Mouse (Mus musculus): ENCODE measurements around the gene Stk39.

Stk39 gene

DNA sequence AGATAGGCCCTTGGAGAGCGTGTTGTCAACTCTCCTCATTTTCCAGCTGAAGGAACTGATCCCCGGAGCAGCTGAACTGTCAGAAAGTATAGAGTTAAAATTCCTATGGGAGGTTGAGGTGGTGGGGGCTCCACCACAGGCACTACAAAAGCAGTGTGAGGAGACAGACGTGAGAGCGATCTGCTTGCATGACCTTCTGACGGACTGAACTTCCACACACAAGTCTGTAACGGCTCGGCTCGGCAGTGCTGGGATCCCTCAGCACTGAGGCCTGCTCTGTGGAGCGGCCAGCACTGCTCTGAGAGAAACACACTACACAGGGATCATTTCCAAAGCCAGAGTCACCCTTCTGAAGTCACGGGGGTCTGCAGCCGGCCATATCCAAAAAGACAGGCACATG is 92.4 kb downstream of the Stk39 start:
- no peak for DNase-seq

DNA sequence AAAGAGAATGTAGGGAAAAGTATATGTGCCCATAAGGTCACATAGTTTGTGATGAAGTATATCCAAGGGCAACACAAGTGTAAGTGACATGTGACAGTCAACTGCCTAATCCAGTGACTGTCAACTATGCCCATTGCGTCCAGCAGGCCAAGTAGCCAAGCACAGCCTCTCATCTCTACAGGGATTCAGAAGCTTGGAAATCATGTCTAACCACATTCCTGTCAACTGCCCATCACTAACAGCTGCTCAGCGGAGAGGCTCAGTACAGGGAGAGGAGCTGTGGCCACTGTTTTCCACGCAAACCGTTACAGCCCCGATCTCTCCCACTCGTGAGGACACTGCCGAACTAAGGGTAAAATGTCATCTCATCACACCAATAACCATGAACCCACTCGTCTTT is 93.7 kb downstream of the Stk39 start:
- no peak for DNase-seq

DNA sequence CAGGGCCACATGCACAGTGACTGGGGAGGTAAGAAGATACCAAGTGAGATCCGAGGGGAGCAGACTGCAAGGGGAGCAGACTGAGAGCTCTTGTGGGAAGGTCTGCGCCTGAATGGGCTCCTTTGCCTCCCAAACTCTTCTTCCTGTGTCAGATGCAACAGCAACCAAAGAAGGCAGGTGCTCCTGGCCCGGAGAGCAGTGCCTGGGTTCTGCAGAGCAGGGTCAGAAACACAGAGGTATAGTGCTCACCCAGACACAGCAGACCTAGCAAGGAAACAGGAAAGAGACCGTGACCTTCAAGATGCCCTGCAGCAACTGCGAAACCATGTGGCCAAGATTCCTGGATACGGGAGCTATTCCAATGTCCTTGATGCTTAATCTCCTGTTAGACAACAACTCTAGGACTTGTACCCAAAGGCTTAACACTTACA is 94.8 kb downstream of the Stk39 start:
- peak; percentile 82 for DNase-seq

DNA sequence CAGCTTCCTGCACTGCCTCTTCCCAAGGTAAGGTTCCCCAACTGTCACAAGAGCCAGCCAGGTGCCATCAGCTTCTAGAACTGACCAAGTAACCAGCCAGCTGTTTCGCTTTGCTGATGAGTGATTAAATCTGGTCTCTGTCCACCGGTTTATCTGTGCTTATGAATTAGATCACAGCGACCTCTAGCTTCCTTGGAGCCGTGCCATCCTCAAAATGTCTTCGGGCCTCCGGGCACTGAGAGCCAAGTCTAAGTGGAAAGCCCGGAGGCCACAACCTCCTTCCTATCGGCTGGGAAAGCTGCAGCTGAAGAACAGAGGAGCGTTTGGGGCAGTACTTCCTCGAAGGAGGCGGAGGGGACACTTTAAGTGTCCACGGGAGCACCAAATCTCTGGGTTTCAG is 95.4 kb downstream of the Stk39 start:
- peak; percentile 43 for DNase-seq

DNA sequence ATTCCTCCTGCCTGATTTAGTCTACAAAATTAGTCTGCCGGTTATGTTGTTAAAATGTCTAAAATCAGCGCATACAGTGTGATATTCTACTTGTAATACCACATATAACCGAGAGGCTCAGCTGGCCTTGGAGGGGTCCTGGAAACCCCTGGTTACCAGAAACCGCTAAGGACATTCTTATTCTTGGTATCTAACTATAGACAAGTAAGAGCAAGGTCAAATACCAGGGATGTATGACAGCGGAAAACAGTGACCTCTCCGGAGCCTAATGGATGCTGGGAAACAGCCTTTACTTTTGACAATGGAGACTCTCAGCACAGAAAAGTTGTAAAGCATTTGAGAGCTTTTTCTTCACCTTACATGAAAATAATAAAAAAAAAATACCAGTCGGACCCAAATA is 97.9 kb downstream of the Stk39 start:
- no peak for DNase-seq

DNA sequence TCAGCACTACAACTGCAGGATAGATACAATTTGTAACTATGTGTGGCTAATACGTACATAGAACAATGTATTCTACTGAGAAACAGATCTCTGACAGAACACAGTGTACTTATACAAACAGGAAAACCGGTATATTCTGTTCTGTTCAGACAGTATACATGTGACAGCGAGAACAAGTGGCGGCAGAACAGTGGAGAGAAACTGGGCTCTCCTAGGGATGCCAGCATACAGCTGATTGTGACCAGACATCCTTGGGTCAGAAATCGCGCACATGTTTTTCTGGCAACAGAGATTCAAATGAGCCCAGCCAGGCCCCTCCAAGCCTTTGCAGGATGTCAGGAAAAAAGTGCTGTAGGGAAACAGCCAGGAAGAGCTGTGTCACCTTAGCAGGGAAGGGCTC is 100.2 kb downstream of the Stk39 start:
- no peak for DNase-seq

DNA sequence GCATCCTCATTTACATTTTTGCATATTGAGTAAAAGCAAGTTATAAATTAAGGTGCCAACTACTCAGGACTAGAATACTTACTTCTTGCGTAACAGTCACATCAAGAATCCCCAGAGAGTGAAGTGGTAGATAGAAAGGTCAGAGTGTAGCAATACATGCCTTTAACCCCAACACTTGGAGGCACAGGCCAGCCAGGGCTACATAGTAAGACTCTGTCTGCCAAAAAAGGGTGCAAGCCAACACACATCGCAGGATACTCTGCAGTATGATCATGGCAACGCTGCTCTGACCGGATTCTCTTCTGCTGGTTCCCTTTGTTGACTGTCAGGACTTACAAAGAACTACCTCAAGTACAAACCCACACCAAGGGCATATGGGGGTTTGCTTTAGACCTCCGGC is 101.7 kb downstream of the Stk39 start:
- DNase-seq = no peak

DNA sequence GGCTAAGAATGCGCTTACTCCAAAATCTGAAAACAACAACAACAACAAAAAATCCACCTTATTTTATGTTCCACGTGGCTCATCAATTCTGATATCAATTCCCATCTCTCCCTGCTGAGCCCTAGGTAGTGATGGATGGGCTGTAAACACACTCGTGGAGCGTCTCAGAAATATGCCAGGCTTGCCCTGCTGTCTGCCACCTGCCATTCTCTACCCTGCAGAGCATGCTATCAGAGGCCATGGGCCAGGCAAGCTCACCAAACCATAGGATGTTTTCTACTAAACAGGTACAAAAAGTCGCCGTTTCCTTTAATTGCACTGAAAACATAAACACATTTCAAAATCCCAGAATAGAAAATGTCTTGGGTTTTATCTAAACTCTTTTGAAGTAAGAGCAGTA is 103.0 kb downstream of the Stk39 start:
- DNase-seq = no peak

DNA sequence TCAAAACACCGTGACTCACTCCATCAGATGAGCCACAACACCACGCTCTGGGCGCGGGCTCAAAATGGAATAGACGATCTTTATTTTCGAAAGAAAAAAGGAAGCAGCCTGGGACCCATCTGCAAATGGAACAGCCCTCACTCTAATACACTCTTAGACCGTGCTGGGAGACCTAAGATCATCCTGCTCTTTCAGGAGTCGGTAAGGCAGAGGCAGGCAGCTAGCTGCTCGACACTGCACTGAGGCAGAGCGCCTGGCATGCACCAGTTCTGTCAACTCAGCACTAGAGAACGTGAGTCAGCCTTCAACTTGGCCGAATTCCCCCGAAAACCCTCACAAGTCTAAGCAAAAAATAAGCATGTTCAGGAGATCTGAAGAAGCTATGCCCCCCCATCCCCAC is 104.1 kb downstream of the Stk39 start:
- no peak for DNase-seq

DNA sequence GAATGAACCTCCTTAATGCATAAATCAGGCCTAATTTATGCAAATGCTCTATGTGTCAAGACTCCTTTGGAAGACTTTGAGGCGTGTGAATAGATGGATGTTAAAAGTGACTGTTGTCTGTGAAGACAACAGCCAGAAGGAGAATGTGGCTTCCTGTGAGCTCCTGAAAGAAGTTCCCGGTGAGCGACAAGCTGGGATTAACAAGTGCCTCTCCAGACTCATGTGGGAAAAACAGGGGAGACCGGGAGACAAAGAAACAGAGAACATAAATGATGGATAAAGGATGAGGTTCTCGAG is 105.2 kb downstream of the Stk39 start:
- no peak for DNase-seq

DNA sequence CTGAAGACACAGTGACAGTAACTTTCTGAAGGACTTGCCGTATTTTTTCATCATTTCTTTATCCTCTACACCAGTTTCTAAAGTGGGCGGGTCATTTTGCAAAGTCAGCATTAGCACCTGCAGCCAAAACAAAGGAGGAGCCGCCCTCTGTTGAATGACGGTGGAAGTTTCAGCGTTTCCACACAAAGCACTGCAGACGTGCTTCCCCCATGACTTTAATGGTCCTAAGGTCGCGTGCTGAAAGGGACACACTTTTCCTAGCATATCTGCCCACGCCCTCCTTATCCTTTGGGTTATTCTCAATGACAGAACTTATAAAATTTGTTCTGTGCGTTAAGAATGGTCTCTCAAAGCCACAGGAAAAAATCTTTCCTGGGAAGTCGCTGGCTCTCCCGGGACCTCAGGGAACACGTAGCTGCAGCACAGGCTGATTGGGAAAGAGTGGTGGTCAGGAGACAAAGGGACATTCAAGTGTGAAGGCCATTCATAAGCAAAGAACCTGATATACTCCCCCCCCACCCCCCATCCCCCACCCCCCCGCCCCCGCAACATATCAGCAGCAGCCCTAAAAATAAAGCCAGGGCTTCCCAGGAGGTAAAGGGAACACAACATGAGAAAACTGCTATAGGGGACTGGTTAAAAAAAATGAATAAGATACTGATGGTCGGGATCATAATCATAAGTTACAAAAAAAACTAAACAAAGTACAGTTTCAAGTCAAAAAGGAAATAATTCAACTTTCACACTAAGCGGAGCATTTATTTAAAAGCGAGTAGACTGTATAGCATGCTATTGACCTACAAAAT is 105.8 kb downstream of the Stk39 start:
- DNase-seq = no peak

DNA sequence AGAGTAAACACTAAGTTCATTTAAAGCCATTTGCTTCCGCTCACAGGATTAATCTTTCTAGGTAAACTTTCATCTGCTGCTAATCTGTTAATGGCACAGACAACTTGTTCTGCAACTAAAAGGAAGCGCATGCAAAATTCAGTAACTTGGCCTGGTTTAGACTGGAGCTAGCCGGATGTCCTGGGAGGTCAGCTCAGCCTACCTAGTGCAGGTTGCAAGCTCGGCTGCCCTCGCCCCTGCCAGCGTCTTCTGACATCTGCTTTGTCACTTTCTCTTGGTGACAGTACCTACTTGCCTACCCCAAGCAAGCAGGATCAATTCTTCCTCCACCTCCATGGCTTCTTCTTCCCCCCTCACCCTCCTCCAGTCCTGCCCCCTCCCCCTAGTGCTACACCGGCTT is 106.6 kb downstream of the Stk39 start:
- peak; percentile 48 for DNase-seq

DNA sequence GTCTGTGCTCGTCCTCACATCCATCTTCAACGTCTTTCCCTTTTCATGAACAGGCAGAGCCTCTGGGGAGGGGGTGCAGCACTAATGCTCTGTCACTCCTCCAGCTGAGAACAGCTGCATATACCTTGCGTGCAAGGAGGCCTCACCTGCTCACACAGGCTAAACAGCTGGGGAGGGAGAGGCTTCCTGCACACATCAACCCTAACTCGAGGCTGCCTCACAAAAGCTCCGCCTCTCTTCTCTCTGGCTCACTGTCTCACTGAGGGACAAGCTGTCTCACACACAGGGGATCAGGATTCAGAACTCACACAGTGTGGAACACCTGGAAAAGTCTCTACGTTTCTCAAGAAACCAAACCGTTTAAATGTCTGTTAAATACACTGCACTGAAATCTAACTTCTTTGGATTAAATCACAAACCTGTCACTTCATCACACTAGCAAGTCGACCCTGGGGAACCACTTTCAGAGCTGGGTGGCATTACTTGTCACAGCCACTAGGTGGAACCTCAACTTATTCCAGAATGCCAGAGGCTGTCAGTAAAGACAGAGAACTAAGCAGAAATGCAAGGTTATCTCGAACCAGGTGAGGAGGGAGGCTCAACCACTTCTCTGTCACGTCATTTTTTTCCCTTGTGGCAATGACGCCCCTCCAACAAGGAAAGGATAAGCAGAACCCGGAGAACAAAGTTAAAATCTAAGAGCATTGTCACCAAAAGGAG is 107.7 kb downstream of the Stk39 start:
- peak; percentile 55 for DNase-seq

DNA sequence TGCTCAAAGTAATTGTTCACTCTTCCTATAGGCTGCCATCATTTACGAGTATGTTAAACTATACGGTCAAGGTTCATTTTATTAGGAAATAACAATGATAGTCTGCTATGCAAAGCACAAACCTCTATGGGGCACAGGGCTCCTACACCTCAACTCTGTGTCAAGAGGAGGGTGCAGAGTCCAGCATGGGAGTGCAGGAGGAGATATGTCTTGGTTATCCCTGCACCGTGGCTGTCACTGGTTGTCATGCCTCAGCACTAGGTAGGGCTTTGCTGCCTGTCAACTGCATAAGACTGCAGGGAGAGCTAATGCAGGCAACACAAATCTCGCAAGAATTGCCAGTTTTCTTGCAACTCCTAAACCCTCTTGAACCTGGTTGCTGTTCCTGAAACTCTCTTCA is 108.9 kb downstream of the Stk39 start:
- DNase-seq = no peak

DNA sequence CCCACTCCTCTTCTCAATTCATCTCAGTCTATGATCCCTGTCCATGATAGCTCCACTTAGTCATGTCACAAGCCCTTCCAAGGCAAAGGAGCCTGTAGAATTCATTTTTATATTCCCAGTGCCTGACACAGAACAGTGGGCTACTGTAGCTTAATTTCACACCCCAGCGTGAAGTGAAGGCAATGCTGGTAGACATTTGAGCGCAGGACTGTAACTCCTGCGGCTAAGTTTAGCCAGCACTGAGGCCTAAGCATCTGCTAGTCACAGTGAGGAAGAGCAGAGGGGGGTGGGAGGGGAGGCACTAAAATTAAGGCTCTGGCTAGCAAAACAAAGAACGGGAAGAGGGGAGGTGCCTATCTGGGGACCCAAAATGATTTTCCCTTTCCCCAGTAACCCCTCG is 110.4 kb downstream of the Stk39 start:
- DNase-seq = no peak

DNA sequence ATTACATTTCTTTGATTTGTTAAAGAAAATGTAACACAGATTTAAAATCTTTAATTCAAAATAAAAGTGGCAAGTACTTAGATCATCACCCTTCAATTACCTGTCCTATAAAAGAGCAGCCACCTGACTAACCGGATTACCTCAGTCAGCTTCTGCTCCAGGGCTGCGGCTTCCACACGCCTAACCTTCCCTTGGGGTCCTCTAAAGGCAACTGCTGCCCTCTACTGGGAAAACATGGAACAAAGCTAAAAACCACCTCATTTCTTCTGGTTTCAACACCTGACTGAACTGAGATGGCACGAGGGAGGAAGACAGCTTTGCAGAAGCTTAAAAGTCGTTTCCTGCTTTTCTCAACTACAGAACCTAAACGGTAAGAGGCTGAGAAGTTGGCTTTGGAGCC is 121.4 kb downstream of the Stk39 start:
- DNase-seq = peak; percentile 37

DNA sequence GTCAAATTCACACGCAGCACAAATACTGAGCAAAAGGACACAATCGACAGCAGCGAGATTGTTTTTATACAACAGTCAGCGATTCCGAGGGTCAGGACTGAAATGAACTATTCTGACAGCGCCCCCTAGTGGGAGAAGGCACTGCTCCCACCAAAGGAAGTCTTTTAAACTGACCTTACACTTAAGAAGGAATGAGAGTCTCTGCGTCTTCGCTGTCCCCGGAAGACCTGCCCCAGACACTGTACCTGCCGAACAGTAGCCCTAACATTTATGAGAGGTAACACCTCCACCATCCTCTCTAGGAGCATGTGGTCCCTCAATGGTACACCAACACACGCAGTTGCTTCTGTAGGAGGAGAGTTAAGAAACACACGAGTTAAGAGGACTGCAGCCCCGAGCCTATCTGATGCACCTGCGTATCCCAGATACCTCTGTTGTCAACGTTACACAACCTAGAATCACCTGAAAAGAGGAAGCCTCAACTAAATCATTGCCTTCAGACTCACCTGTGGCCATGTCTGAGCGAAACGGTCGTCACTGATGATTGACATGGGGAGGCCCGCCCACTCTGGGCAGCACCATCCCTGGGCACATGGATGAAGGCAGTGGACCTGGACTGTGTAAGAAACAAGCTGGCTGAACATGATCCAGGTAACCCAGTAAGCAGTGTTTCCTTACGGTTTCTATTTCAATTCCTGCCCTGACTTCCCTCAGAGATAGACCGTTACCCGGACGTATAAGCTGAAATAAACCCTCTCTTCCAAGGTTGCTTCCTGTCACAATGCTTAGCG is 122.3 kb downstream of the Stk39 start:
- peak; percentile 44 for DNase-seq

DNA sequence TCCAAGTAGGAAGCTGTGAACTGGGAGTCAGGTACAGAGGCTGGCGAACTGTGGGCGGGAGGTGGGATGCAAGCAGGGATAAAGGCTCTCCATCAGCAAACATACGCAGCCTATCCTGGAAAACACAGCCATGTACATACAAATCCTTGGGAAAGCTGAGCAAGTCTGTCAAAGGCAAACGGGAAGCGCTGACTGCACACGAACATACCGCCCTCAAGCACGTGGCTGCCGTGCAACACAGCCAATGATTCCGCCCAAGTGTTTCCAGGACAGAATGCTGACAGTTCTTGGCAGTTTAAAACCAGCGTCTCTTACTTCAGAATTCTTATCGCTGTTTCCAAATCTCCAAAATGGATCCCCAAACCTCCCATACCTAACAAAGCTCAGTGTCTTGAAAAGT is 123.1 kb downstream of the Stk39 start:
- no peak for DNase-seq

DNA sequence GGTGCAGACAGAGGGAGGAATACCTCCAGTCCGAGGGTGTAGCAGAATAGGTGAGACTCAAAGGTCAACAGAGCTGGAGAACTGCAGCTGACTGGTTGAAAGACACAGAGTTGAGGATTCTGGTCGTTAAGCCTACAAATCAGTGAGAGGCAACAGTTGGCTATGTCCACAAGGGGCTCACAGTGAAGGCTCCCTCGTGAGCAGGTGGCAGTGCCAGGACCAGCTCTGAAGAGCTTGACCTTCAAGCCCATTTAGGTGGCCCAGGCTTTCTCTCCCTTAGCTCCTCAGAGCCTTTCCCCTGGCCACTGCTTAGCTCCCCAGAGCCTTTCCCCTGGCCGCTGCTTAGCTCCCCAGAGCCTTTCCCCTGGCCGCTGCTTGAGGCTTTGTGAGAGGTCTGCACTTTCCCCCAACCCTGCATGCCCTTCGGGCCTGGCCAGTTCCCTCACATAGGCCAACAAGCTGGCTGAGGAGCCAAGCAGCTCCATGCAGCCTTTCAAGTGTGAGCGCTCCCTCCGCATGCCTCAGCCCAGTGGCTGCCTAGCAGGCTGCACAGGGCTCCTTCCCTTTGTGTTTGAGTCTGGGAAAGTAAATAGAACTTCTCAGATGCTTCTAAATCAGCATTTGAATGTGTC is 125.3 kb downstream of the Stk39 start:
- DNase-seq = no peak

DNA sequence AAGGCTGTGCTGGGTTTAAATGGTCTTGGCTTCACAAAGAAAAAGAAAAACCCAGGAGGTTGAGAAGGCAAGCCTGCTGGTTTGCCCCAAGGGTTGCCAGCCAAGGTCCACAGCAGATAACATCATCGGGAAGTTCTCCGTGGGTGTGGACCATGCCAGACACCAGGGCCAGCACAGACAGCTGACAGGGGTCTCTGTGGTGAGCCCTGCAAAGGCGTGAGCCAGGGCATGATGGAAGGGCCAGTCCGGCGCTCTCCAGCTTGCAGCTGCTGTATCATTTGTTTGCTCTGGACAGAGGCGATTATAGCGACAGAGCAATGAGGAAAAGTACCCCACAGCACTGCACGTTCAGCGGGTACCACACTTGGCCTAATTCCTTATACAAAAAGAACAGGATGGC is 126.8 kb downstream of the Stk39 start:
- no peak for DNase-seq

DNA sequence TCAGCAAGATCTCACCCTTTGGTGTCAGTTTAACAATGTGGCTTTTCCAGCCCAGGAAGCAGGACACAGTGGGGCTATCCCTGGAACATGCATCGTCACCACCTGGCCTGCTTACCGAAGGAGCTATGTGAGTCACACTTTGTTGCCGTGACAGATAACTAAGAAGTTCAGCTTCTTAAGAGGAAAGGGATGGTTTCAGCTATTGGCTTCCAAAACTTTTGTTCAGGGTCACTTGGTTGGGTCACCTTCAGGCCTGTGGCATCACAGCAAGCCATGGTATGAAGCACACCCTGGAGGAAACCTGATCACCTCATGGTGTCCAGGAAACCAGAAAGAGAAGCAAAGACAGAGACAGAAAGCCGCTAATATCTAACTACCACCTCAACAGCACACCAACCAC is 128.3 kb downstream of the Stk39 start:
- DNase-seq = no peak

DNA sequence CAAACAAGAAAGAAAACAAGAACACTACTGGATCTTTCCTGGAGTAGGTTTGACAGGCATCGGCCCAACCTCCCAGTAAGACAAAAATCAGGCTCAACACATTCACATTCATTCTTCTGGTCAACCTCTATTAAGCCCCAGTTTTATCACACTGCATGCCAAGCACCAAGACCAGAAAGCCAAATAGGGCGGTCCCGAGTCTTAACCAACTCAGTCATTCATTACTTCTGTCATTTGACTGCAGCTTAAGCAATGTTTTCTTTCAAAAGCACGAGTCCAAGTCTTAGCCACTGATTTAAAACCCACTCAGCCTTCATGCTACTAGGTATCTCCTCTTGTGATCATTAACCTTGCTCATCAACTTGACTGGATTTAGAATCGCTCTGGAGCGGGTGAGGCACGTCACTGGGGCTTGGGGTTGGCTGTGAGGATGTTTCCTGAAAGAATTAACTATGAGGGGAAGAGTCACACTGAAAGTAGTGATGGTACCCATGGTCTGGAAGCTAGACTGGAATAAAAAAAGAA is 129.9 kb downstream of the Stk39 start:
- peak; percentile 53 for DNase-seq

DNA sequence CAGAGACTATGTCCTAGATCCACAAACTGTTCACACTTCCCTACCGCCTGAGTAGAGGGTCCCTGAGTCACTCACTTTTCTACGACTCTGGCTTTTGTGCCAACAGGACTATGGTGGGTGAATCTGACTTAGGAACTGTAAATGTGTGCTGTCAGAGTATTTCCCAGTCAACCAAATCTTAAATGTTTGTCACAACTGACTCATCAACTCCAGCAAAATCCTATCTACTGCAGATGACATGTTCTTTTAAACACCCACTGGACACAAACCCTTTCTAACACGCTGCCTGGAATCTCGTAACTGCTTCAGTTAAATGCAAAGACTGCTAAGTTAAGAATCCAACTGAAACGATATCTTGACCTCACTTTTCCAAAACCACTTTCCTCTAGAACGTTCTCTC is 135.2 kb downstream of the Stk39 start:
- DNase-seq = no peak

All from kidney, adult 11 months (tissue).